Mouse (Mus musculus): ENCODE results near the gene Grhl1.

- TF ChIP-seq POLR2A (IDR thresholded peaks at IDR 0.05; ENCODE audit: borderline replicate concordance, extremely low read depth, low read depth, low read length) (no peak), CTCF (IDR thresholded peaks at IDR 0.05; ENCODE audit: insufficient read depth, low read length) (no peak)
These were observed 90.0 kb downstream of the Grhl1 start for GRCm38 (mm10) chr12:24662131-24662530.

All from lung, adult 2 months (tissue).